Mouse (Mus musculus) CH12.LX (cell line): ENCODE results near the gene Defb3. TPM values are rescaled to one million over a fixed set of nuclear protein-coding genes. Genes with fewer than 3 reads are reported as not detected.
"Not testable (repeated sequence)": the region's sequence is repeated elsewhere in the genome, so short reads cannot be mapped to it uniquely, and the experiment has no call there.

ENCODE experiments used
- DNase-seq: peaks from one replicate; pipeline ENCODE4 v3.0.0-alpha.2; 2013; ENCODE audit errors: extremely low read depth
- H3K27ac ChIP-seq: 2 replicates; pipeline ENCODE4 v1.5.1; 2012; ENCODE audit warnings: low read depth, mild to moderate bottlenecking, control low read depth, moderate library complexity; ENCODE audit not compliant: insufficient read depth
- H3K27me3 ChIP-seq: replicated peaks from 2 replicates; pipeline ENCODE3; 2012; ENCODE audit warnings: inconsistent platforms
- H3K36me3 ChIP-seq, 2 experiments: replicated peaks in 1 of 2; 2 replicates each; pipeline versions ENCODE3 to v1.6.1; 2012; ENCODE audit warnings: inconsistent platforms in 1 of 2, low read length in 1 of 2, mild to moderate bottlenecking in 1 of 2, mixed read lengths in 1 of 2, moderate library complexity in 1 of 2; ENCODE audit not compliant: control insufficient read depth in 1 of 2, insufficient read depth in 1 of 2
- H3K4me1 ChIP-seq, 2 experiments: 2 replicates each; pipeline ENCODE4 v1.6.1; 2012; ENCODE audit warnings: inconsistent platforms in 1 of 2, moderate library complexity in 1 of 2; ENCODE audit not compliant: insufficient read depth in 2 of 2, control insufficient read depth in 1 of 2
- H3K4me2 ChIP-seq: 2 replicates; pipeline ENCODE4 v1.6.1; 2012; ENCODE audit warnings: low read depth, mild to moderate bottlenecking, control low read depth; ENCODE audit not compliant: poor library complexity, insufficient read depth, severe bottlenecking
- H3K4me3 ChIP-seq, 3 experiments: fragments of 150-350 bp in 1 of 3; sonication (generic) in 1 of 3; replicated peaks in 1 of 3; 2 replicates each; pipeline versions ENCODE3 to v1.5.1; 2011 to 2012; ENCODE audit warnings: low read depth in 2 of 3, low read length in 2 of 3, mild to moderate bottlenecking in 2 of 3, moderate library complexity in 2 of 3, control low read depth in 1 of 3, improper control_type of control experiment in 1 of 3, inconsistent platforms in 1 of 3, mixed read lengths in 1 of 3; ENCODE audit not compliant: poor library complexity in 1 of 3
- H3K79me2 ChIP-seq: replicated peaks from 2 replicates; pipeline ENCODE4 v1.6.1; 2012; ENCODE audit warnings: mild to moderate bottlenecking, moderate library complexity; ENCODE audit not compliant: control insufficient read depth, poor library complexity, insufficient read depth, severe bottlenecking; ENCODE audit errors: extremely low read depth
- H3K9ac ChIP-seq: 2 replicates; pipeline ENCODE4 v1.6.1; 2012; ENCODE audit warnings: low read depth, mild to moderate bottlenecking, control low read depth, moderate library complexity; ENCODE audit not compliant: insufficient read depth
- H3K9me3 ChIP-seq: replicated peaks from 2 replicates; pipeline ENCODE3; 2012; ENCODE audit warnings: low read length, inconsistent platforms, mixed read lengths
- BHLHE40 ChIP-seq: IDR thresholded peaks from 2 replicates; pipeline ENCODE4 v1.6.1; 2011; ENCODE audit warnings: mild to moderate bottlenecking, low read depth, low read length, improper control_type of control experiment
- CHD2 ChIP-seq: IDR thresholded peaks from 2 replicates; pipeline ENCODE4 v1.6.1; 2011; ENCODE audit warnings: low read length, improper control_type of control experiment
- CTCF ChIP-seq, 2 experiments: IDR thresholded peaks in 1 of 2; conservative IDR thresholded peaks in 1 of 2; 2 replicates each; pipeline ENCODE4 v1.5.1; 2011 to 2012; ENCODE audit warnings: low read depth in 2 of 2, low read length in 2 of 2, improper control_type of control experiment in 1 of 2, inconsistent platforms in 1 of 2, mild to moderate bottlenecking in 1 of 2, moderate library complexity in 1 of 2
- E2F4 ChIP-seq: IDR thresholded peaks from 2 replicates; pipeline ENCODE4 v1.6.1; 2011; ENCODE audit warnings: low read depth, low read length, improper control_type of control experiment; ENCODE audit not compliant: insufficient replicate concordance
- ELF1 ChIP-seq: IDR thresholded peaks from 2 replicates; pipeline ENCODE4 v1.6.1; 2014; ENCODE audit warnings: low read depth, mild to moderate bottlenecking, inconsistent platforms, low read length, improper control_type of control experiment
- EP300 ChIP-seq: IDR thresholded peaks from 2 replicates; pipeline ENCODE4 v1.6.1; 2011; ENCODE audit warnings: low read length, improper control_type of control experiment
- JUND ChIP-seq: conservative IDR thresholded peaks from 2 replicates; pipeline ENCODE4 v1.6.1; 2011; ENCODE audit warnings: low read depth, low read length, improper control_type of control experiment
- MXI1 ChIP-seq: IDR thresholded peaks from 2 replicates; pipeline ENCODE4 v1.6.1; 2011; ENCODE audit warnings: mild to moderate bottlenecking, low read depth, low read length, improper control_type of control experiment
- NRF1 ChIP-seq: IDR thresholded peaks from 2 replicates; pipeline ENCODE4 v1.6.1; 2014; ENCODE audit warnings: low read depth, mild to moderate bottlenecking, inconsistent platforms, low read length, improper control_type of control experiment, moderate library complexity
- PAX5 ChIP-seq: IDR thresholded peaks from 2 replicates; pipeline ENCODE4 v1.6.1; 2012; ENCODE audit warnings: low read length, inconsistent platforms, mixed read lengths
- RAD21 ChIP-seq: IDR thresholded peaks from 2 replicates; pipeline ENCODE4 v1.6.1; 2011; ENCODE audit warnings: low read depth, mild to moderate bottlenecking, low read length, improper control_type of control experiment, moderate library complexity
- SMC3 ChIP-seq: IDR thresholded peaks from 2 replicates; pipeline ENCODE4 v1.6.1; 2011; ENCODE audit warnings: low read depth, low read length, improper control_type of control experiment
- UBTF ChIP-seq: IDR thresholded peaks from 2 replicates; pipeline ENCODE4 v1.6.1; 2012; ENCODE audit warnings: low read depth, mild to moderate bottlenecking, inconsistent platforms, low read length, improper control_type of control experiment, moderate library complexity
- ZC3H11A ChIP-seq: IDR thresholded peaks from 2 replicates; pipeline ENCODE4 v1.6.1; 2012; ENCODE audit warnings: low read depth, mild to moderate bottlenecking, inconsistent platforms, low read length, improper control_type of control experiment
- ZKSCAN1 ChIP-seq: IDR thresholded peaks from 2 replicates; pipeline ENCODE4 v1.6.1; 2012; ENCODE audit warnings: low read depth, inconsistent platforms, low read length, improper control_type of control experiment, borderline replicate concordance
- ZMIZ1 ChIP-seq: IDR thresholded peaks from 2 replicates; pipeline ENCODE4 v1.6.1; 2012; ENCODE audit warnings: low read depth, mild to moderate bottlenecking, inconsistent platforms, low read length, improper control_type of control experiment
- ZNF384 ChIP-seq: IDR thresholded peaks from 2 replicates; pipeline ENCODE4 v1.6.1; 2012; ENCODE audit warnings: low read depth, low read length, improper control_type of control experiment, inconsistent platforms
- dilution Hi-C: fragments of 300-500 bp; cut with MboI; formaldehyde crosslinking; loops from 2 replicates; pipeline ENCODE4 v1.14.3; 2020; ENCODE audit warnings: low sequenced_read_pairs; ENCODE audit not compliant: extremely low pct_unique_long_range_greater_than_20kb, extremely low pct_ligation_motif_present
- in situ Hi-C: fragments of 300-500 bp; cut with MboI; formaldehyde crosslinking; loops from 3 replicates; pipeline ENCODE4 v1.14.3; 2019; ENCODE audit warnings: low sequenced_read_pairs, low pct_ligation_motif_present, low pct_unique_long_range_greater_than_20kb, mixed read lengths
- polyA plus RNA-seq: library from polyadenylated mRNA; unstranded; fragments of >175 nt; gene quantifications from 2 replicates; pipeline ENCODE4 v1.2.1, GENCODE M21; 2012; ENCODE audit warnings: low read depth; ENCODE audit not compliant: insufficient read length
- total RNA-seq, 2 experiments: library from RNA; depleted of rRNA; stranded (reverse); fragments of 300-350 nt in 1 of 2; fragments of >200 nt in 1 of 2; gene quantifications; 2 replicates each; pipeline ENCODE4 v1.2.3; 2012 to 2014

Gene Defb3
- total and polyA plus RNA-seq, 3 experiments = not detected

- in situ Hi-C loops = no loop called here
These were observed 33.5 kb upstream of the Defb3 start for GRCm38 (mm10) chr8:19259667-19260066.

GRCm38 (mm10) chr8:19298361-19298760 lies 5.2 kb downstream of the Defb3 start:
- H3K4me1 ChIP-seq, H3K79me2 ChIP-seq, H3K9me3 ChIP-seq, H3K4me3 ChIP-seq, H3K36me3 ChIP-seq, DNase-seq, H3K27ac ChIP-seq, H3K4me2 ChIP-seq, dilution Hi-C loops, in situ Hi-C loops, H3K9ac ChIP-seq: not testable (repeated sequence)
- peaks cover 25% of the 10 kb centered on the region for H3K27me3 ChIP-seq

More at GRCm38 (mm10) chr8:19259667-19260066, 33.5 kb upstream of the Defb3 start:
- dilution Hi-C loops = no loop called here
- DNase-seq = no peak
- TF ChIP-seq ZNF384 = no peak
- H3K27me3 ChIP-seq = peaks cover 20% of the 10 kb centered on the region
- H3K27ac ChIP-seq = no peak overlapping the region
- no peaks in the 10 kb centered on the region for H3K4me1 ChIP-seq
- no peak overlapping the region for H3K9ac ChIP-seq
- H3K4me2 ChIP-seq = no peak overlapping the region
- no peaks in the 10 kb centered on the region for H3K36me3 ChIP-seq
- H3K9me3 ChIP-seq = no peaks in the 10 kb centered on the region
- H3K79me2 ChIP-seq = no peaks in the 10 kb centered on the region
- no peak overlapping the region for H3K4me3 ChIP-seq

GRCm38 (mm10) chr8:19331836-19332235 lies 38.7 kb downstream of the Defb3 start:
- Histone ChIP-seq H3K4me1 (no peaks in the 10 kb centered on the region), H3K4me2 (no peak overlapping the region), H3K9ac (no peak overlapping the region), H3K9me3 (no peaks in the 10 kb centered on the region), H3K27me3 (peaks cover 42% of the 10 kb centered on the region), H3K4me3 (no peak overlapping the region), H3K79me2 (no peaks in the 10 kb centered on the region), H3K27ac (no peak overlapping the region), H3K36me3 (no peaks in the 10 kb centered on the region)
- DNase-seq = peak; percentile 13
- TF ChIP-seq E2F4 = no peak
- peak; percentile 59 for TF ChIP-seq RAD21
- TF ChIP-seq EP300 = no peak
- TF ChIP-seq CTCF (conservative IDR thresholded peaks at IDR 0.05 in 1 of 2, IDR thresholded peaks at IDR 0.05 in 1 of 2; ENCODE audit: low read depth in 2 of 2, low read length in 2 of 2) = peak; percentile 53 to 69
- no peak for TF ChIP-seq PAX5
- TF ChIP-seq CHD2 = no peak
- peak; percentile 36 for TF ChIP-seq SMC3
- TF ChIP-seq UBTF = no peak
- TF ChIP-seq ZNF384 = no peak
- TF ChIP-seq NRF1 = peak; percentile 64
- no peak for TF ChIP-seq ZC3H11A
- no peak for TF ChIP-seq ELF1
- no peak for TF ChIP-seq MXI1
- no peak for TF ChIP-seq BHLHE40
- no peak for TF ChIP-seq ZMIZ1
- TF ChIP-seq ZKSCAN1 = no peak
- TF ChIP-seq JUND = no peak
- in situ Hi-C loops = no loop called here
- dilution Hi-C loops = no loop called here
